Mouse (Mus musculus): ENCODE data around the gene Nab2. TPM values are rescaled to one million over a fixed set of nuclear protein-coding genes. Genes with fewer than 3 reads are reported as not detected.
"Not testable (repeated sequence)": the region's sequence is repeated elsewhere in the genome, so short reads cannot be mapped to it uniquely, and the experiment has no call there.

The Nab2 gene
- total RNA-seq, 4 experiments from 2014 or later = 36.5 to 55.0 (median 45.5) TPM

GRCm38 (mm10) chr10:127674046-127674655, 5.8 kb upstream of the Nab2 start:
- DNase-seq (ENCODE audit: low spot score in 2 of 2) = no peak

GRCm38 (mm10) chr10:127671276-127671675, 2.9 kb upstream of the Nab2 start:
- no peak for DNase-seq (ENCODE audit: low spot score in 2 of 2)

GRCm38 (mm10) chr10:127670185-127670584, 1.8 kb upstream of the Nab2 start:
- DNase-seq (ENCODE audit: low spot score in 2 of 2) = no peak

- DNase-seq (ENCODE audit: low spot score in 2 of 2) = peak in 1 of 2 experiments; percentile 75
Observed at GRCm38 (mm10) chr10:127669170-127669569, 802 bp upstream of the Nab2 start.

- peak in 1 of 2 experiments; percentile 76 for DNase-seq (ENCODE audit: low spot score in 2 of 2)
Observed at GRCm38 (mm10) chr10:127667269-127668092, 887 bp downstream of the Nab2 start.

- DNase-seq (ENCODE audit: low spot score in 2 of 2) = peak; percentile 60 to 83
Observed at GRCm38 (mm10) chr10:127666501-127667268, 1.7 kb downstream of the Nab2 start, which contains the start of gene Nemp1. TSS of gene Nemp1 (plus strand) at chr10:127666901.

GRCm38 (mm10) chr10:127665366-127666181, 2.8 kb downstream of the Nab2 start:
- no peak for DNase-seq (ENCODE audit: low spot score in 2 of 2)

GRCm38 (mm10) chr10:127664891-127665290, 3.5 kb downstream of the Nab2 start:
- DNase-seq (ENCODE audit: low spot score in 2 of 2) = no peak

- DNase-seq (ENCODE audit: low spot score in 2 of 2) = no peak
Observed at GRCm38 (mm10) chr10:127664166-127664565, 4.2 kb downstream of the Nab2 start.

- no peak for DNase-seq (ENCODE audit: low spot score in 2 of 2)
Observed at GRCm38 (mm10) chr10:127663590-127663989, 4.8 kb downstream of the Nab2 start.

GRCm38 (mm10) chr10:127662666-127663253, 5.6 kb downstream of the Nab2 start:
- DNase-seq (ENCODE audit: low spot score in 2 of 2) = peak in 1 of 2 experiments; percentile 50

GRCm38 (mm10) chr10:127661915-127662663, 6.3 kb downstream of the Nab2 start:
- DNase-seq (ENCODE audit: low spot score in 2 of 2) = peak in 1 of 2 experiments; percentile 65

- DNase-seq (ENCODE audit: low spot score in 2 of 2) = no peak
Observed at GRCm38 (mm10) chr10:127661291-127661914, 7.0 kb downstream of the Nab2 start.

- no peak for DNase-seq (ENCODE audit: low spot score in 2 of 2)
Observed at GRCm38 (mm10) chr10:127659551-127659950, 8.8 kb downstream of the Nab2 start.

GRCm38 (mm10) chr10:127658076-127658475, 10.3 kb downstream of the Nab2 start:
- no peak for DNase-seq (ENCODE audit: low spot score in 2 of 2)

- not testable (repeated sequence) for DNase-seq (ENCODE audit: low spot score in 2 of 2)
Observed at GRCm38 (mm10) chr10:127657617-127658016, 10.8 kb downstream of the Nab2 start.

GRCm38 (mm10) chr10:127654970-127655579, 13.3 kb downstream of the Nab2 start:
- no peak for DNase-seq (ENCODE audit: low spot score in 2 of 2)

GRCm38 (mm10) chr10:127652906-127653638, 15.3 kb downstream of the Nab2 start:
- DNase-seq (ENCODE audit: low spot score in 2 of 2) = no peak

Data from left cerebral cortex, adult 8-10 months (tissue).